Mouse (Mus musculus) olfactory bulb, adult 2 months (tissue): ENCODE data around the gene Svs5. TPM values are rescaled to one million over a fixed set of nuclear protein-coding genes. Genes with fewer than 3 reads are reported as not detected.

Experiments used
- H3K27ac ChIP-seq: fragments of 200-500 bp; 2 replicates; pipeline ENCODE4 v1.5.1; 2012; ENCODE audit warnings: low read depth, low read length; ENCODE audit not compliant: insufficient read depth
- H3K4me1 ChIP-seq: fragments of 200-500 bp; 2 replicates; pipeline ENCODE4 v1.6.1; 2012; ENCODE audit warnings: low read length; ENCODE audit not compliant: control insufficient read depth, insufficient read depth
- H3K4me3 ChIP-seq: fragments of 200-500 bp; 2 replicates; pipeline ENCODE4 v1.5.1; 2012; ENCODE audit warnings: mild to moderate bottlenecking, low read depth, low read length, moderate library complexity; ENCODE audit not compliant: insufficient read depth
- CTCF ChIP-seq: fragments of 200-500 bp; IDR thresholded peaks from 2 replicates; pipeline ENCODE4 v1.5.1; 2012; ENCODE audit warnings: low read depth, mild to moderate bottlenecking, low read length, moderate library complexity; ENCODE audit not compliant: insufficient read depth
- POLR2A ChIP-seq: fragments of 200-500 bp; IDR thresholded peaks from 2 replicates; pipeline ENCODE4 v1.6.1; 2012; ENCODE audit warnings: mild to moderate bottlenecking, low read depth, low read length, moderate library complexity; ENCODE audit not compliant: insufficient read depth
- WGBS: fragments of 180-500 bp; shearing (Covaris S2); methylation state at CpG from one replicate; pipeline ENCODE4 v1.1.7; 2018; 5-methylcytosine and 5-hydroxymethylcytosine counted together
- polyA plus RNA-seq: library from polyadenylated mRNA; stranded (reverse); fragments of >200 nt; gene quantifications from 2 replicates; pipeline ENCODE4 v1.2.4, GENCODE M21; 2012; ENCODE audit warnings: low replicate concordance; ENCODE audit not compliant: missing spikeins, insufficient read depth, insufficient read length

Svs5 gene
- polyA plus RNA-seq, 1 experiment: not detected

DNA sequence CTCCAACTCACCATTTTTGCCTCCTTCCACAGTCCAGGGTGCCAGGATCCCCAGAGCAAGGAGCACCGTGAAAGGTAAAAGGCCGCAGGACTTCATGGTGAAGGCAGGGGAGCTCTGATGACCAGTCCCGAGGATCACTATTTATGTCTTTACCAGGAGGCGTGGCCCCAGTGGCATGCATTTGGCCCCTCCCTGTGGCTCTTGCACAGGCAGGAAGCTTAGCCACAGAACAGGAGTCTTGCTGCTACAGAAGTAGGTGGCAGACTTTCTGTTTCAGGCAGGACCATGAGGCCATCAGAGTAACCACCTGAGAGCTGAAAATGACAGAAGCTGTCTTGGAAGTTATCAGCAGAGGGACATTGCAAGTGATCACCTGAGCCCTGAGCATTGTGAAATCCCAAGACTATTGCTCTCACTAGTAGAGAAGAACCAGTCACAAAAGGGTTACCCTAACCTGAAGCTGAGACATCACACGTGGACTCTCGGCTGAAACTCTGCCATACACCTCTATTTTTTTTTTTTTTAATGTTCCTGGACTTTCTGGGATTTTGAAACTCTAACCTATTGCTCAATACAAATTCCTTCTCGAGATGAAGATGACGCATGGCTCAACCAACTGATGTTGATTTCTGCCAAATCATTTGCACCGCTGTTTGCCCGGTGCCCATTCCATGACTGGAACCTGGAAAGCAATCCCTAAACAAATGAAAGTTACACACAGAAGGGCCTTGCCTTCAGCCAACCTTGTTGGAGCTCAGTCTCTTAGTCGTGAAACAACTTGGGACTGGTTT, 23.8 kb downstream of the Svs5 start:
- 82% methylated on average over 11 of the region's 11 CpGs for WGBS
- H3K27ac ChIP-seq: no peak overlapping the region
- H3K4me3 ChIP-seq: no peak overlapping the region
- no peaks in the 10 kb centered on the region for H3K4me1 ChIP-seq
- TF ChIP-seq POLR2A (no peak), CTCF (no peak)

GRCm38 (mm10) chr2:164358373-164358772, 25.8 kb downstream of the Svs5 start:
- no peak overlapping the region for H3K27ac ChIP-seq
- H3K4me3 ChIP-seq: no peak overlapping the region
- no peaks in the 10 kb centered on the region for H3K4me1 ChIP-seq
- TF ChIP-seq POLR2A (no peak), CTCF (no peak)
- 78% methylated on average over 3 of the region's 3 CpGs for WGBS

- Histone ChIP-seq H3K4me3 (no peak overlapping the region), H3K27ac (no peak overlapping the region), H3K4me1 (no peaks in the 10 kb centered on the region)
- no peak for TF ChIP-seq CTCF
- no peak for TF ChIP-seq POLR2A
- WGBS: 89% methylated on average over 5 of the region's 5 CpGs
These were observed 26.5 kb downstream of the Svs5 start for GRCm38 (mm10) chr2:164359031-164359430.

DNA sequence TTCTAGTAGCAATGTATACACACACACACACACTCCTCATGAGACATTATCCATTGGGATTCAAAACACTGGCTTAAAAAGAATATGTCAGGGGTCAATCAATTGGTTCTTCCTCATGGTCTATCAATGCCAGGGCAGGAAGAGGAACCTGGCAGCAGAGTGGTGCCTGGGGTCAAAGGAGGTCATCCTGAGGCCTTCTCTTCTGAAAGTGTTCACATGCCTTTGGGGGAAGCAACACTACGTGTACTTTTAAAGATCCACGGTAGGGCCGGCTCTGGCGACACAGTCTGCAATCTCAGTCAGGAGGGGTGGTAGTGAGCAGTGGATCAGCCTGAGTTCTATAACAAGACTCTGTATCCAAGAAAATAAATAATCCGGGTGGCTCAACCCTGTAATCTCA, 27.1 kb downstream of the Svs5 start:
- no peaks in the 10 kb centered on the region for H3K4me1 ChIP-seq
- 90% methylated on average over 5 of the region's 5 CpGs for WGBS
- H3K27ac ChIP-seq: no peak overlapping the region
- TF ChIP-seq CTCF: no peak
- no peak for TF ChIP-seq POLR2A
- H3K4me3 ChIP-seq: no peak overlapping the region

GRCm38 (mm10) chr2:164360974-164361657, 28.6 kb downstream of the Svs5 start:
- H3K4me1 ChIP-seq: no peaks in the 10 kb centered on the region
- no peak overlapping the region for H3K27ac ChIP-seq
- TF ChIP-seq CTCF (no peak), POLR2A (no peak)
- no peak overlapping the region for H3K4me3 ChIP-seq
- WGBS: 45% methylated on average over 13 of the region's 13 CpGs

GRCm38 (mm10) chr2:164366947-164367346, 34.4 kb downstream of the Svs5 start:
- no peak overlapping the region for H3K27ac ChIP-seq
- no peak for TF ChIP-seq POLR2A
- no peak for TF ChIP-seq CTCF
- H3K4me1 ChIP-seq: no peaks in the 10 kb centered on the region
- H3K4me3 ChIP-seq: no peak overlapping the region
- WGBS: 51% methylated on average over 3 of the region's 3 CpGs

- Histone ChIP-seq H3K4me1 (no peaks in the 10 kb centered on the region), H3K4me3 (no peak overlapping the region), H3K27ac (no peak overlapping the region)
- TF ChIP-seq CTCF: no peak
- TF ChIP-seq POLR2A: no peak
- WGBS: 84% methylated on average over 6 of the region's 6 CpGs
These were observed 36.1 kb downstream of the Svs5 start for GRCm38 (mm10) chr2:164368620-164369105.

GRCm38 (mm10) chr2:164371371-164371770, 38.8 kb downstream of the Svs5 start:
- WGBS: 64% methylated on average over 3 of the region's 3 CpGs
- H3K4me1 ChIP-seq: no peaks in the 10 kb centered on the region
- TF ChIP-seq CTCF (no peak), POLR2A (no peak)
- H3K4me3 ChIP-seq: no peak overlapping the region
- no peak overlapping the region for H3K27ac ChIP-seq

DNA sequence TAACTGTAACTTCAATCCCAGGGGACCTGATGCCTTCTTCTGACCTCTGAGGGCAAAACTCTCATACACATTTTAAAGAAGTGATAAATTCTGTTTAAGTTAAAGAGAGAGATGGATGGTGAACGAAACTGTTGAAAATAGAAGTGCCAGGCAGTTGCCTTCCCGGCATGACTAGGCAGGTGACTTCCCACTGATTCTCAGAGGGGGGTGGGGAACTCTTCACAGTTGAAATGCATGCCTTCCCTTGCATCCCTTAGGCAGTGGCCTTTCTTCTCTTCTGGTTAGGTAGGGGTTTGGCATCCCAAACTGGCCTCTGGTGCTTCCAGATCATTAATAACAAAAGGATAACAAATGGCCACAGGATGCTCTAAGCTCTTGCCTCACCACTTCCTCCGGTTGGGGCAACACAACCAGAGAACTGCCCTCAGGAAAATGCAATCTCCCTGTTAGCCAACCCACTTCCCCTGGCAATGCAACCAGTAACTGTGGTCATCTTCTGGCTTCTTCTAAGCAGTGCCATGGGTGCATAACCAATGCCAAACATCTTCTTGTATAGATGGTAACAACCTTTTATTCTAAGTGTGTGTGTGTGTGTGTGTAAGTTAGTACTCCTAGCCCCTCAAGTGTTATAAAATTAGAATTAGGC, 40.0 kb downstream of the Svs5 start:
- Histone ChIP-seq H3K4me3 (no peak overlapping the region), H3K4me1 (no peaks in the 10 kb centered on the region), H3K27ac (no peak overlapping the region)
- TF ChIP-seq POLR2A (no peak), CTCF (no peak)
- 50% methylated on average over 3 of the region's 3 CpGs for WGBS
